Mouse (Mus musculus): ENCODE data around the gene Ylpm1. TPM values are rescaled to one million over a fixed set of nuclear protein-coding genes. Genes with fewer than 3 reads are reported as not detected.

Ylpm1 gene
- polyA plus RNA-seq, 1 experiment from 2014 or later = 39.6 TPM

DNA sequence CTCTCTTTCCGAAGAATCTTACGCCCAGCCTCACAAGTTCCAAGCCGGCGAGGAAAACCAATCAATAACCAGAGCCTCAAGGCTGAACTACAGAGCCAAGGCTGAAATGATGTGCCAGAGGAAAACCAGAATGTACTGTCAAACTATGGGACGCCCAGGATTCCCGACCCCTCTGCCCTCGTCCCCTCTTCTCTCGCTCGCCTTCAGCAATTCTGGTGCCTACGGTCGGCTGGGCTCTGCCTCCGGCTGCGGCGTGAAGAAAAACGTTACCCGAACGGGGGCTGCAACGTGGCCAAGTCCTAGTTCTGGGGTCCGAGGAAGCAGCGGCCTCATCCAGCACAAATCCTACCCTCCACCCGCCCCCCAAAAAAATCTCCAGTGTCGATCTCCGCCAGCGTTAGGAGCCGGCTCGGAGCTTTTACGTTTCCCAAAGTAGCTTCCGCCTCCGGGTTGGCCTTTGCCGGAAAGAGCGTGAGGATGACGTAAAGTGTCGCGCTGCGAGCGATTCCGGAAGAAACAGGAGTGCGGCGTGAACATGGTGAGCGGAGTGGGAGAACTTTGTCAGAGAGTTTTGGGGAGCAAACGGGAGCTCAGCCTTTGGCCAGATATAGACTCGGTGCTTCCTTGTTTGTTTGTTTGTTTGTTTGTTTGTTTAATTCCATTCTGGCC lies 25.6 kb upstream of the Ylpm1 start, which contains the start of the genes Fcf1 and Arel1:
TSS of gene Fcf1 (plus strand) at position 470 of the 669 bp plus-strand sequence.
TSS of gene Arel1 (minus strand) at position 473 of the 669 bp plus-strand sequence.
- peak within 1 kb of the TSS; percentile 46; the same call in 1 of the 2 replicates for H3K27ac ChIP-seq
- H3K4me2 ChIP-seq (replicated peaks) = peak within 1 kb of the TSS; percentile 95
- no peaks in the 10 kb centered on the region for H3K27me3 ChIP-seq
- H3K9me3 ChIP-seq = no peaks in the 10 kb centered on the region
- peaks cover 16% of the 10 kb centered on the region for H3K4me1 ChIP-seq
- ATAC-seq (ENCODE audit: insufficient number of reproducible peaks, insufficient read depth, low FRiP score, low TSS enrichment) = no peak
- peak within 1 kb of the TSS; percentile 91 for H3K4me3 ChIP-seq
- H3K36me3 ChIP-seq = peaks cover 23% of the 10 kb centered on the region
- H3K9ac ChIP-seq = peak within 1 kb of the TSS; percentile 84
- under 1% methylated on average over 42 of the region's 42 CpGs for WGBS

DNA sequence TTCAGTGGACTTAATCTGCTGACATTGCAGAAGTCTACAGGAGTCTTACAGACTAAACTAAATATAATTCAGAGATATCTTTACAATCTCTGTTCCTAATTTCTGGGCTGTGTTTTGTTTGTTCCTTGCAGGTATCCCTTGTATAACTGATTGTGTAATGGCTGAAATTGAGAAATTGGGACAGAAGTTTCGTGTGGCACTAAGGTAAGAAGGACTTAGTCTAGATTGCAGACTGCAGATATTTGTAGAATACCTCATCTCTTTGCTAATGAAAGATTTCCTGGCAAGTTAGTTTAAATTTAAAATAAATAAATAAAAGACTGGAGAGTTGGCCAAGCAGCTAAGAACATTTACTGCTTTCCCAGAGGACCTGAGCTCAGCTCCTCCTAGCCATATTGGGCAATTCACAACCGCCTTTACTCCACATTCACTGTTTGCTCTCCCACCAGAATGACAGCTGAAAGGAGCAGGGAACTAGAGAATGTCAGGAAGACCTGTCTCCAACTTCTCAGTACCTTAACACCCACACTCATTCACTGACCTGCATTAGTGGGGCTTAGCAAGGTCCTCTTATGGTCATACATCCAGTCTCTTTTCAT lies 16.8 kb upstream of the Ylpm1 start:
- no peak overlapping the region for H3K9ac ChIP-seq
- H3K27me3 ChIP-seq = no peaks in the 10 kb centered on the region
- no peak overlapping the region for H3K4me2 ChIP-seq (replicated peaks)
- no peak for ATAC-seq (ENCODE audit: insufficient number of reproducible peaks, insufficient read depth, low FRiP score, low TSS enrichment)
- peaks cover 79% of the 10 kb centered on the region for H3K36me3 ChIP-seq
- H3K9me3 ChIP-seq = no peaks in the 10 kb centered on the region
- no peak overlapping the region for H3K4me3 ChIP-seq
- 85% methylated on average over 2 of the region's 2 CpGs for WGBS
- no peaks in the 10 kb centered on the region for H3K4me1 ChIP-seq
- no peak overlapping the region for H3K27ac ChIP-seq

GRCm38 (mm10) chr12:84989456-84989855 lies 6.7 kb upstream of the Ylpm1 start:
- no peak overlapping the region for H3K27ac ChIP-seq
- ATAC-seq (ENCODE audit: insufficient number of reproducible peaks, insufficient read depth, low FRiP score, low TSS enrichment) = no peak
- no peak overlapping the region for H3K4me3 ChIP-seq
- 67% methylated on average over 4 of the region's 4 CpGs for WGBS
- H3K4me1 ChIP-seq = no peaks in the 10 kb centered on the region
- H3K27me3 ChIP-seq = no peaks in the 10 kb centered on the region
- H3K4me2 ChIP-seq (replicated peaks) = no peak overlapping the region
- no peaks in the 10 kb centered on the region for H3K9me3 ChIP-seq
- peaks cover 4% of the 10 kb centered on the region for H3K36me3 ChIP-seq
- no peak overlapping the region for H3K9ac ChIP-seq

GRCm38 (mm10) chr12:84995112-84995761 lies 884 bp upstream of the Ylpm1 start:
- H3K36me3 ChIP-seq = no peaks in the 10 kb centered on the region
- no peak overlapping the region for H3K27ac ChIP-seq
- 0 out of 2 replicates have a peak overlapping the region, but pooled peaks have one; percentile 90 for H3K4me3 ChIP-seq
- no peaks in the 10 kb centered on the region for H3K27me3 ChIP-seq
- H3K9me3 ChIP-seq = no peaks in the 10 kb centered on the region
- H3K9ac ChIP-seq = no peak overlapping the region
- H3K4me2 ChIP-seq (replicated peaks) = peak overlapping the region; percentile 32
- 92% methylated on average over 9 of the region's 9 CpGs for WGBS
- ATAC-seq (ENCODE audit: insufficient number of reproducible peaks, insufficient read depth, low FRiP score, low TSS enrichment) = no peak
- H3K4me1 ChIP-seq = peaks cover 18% of the 10 kb centered on the region

DNA sequence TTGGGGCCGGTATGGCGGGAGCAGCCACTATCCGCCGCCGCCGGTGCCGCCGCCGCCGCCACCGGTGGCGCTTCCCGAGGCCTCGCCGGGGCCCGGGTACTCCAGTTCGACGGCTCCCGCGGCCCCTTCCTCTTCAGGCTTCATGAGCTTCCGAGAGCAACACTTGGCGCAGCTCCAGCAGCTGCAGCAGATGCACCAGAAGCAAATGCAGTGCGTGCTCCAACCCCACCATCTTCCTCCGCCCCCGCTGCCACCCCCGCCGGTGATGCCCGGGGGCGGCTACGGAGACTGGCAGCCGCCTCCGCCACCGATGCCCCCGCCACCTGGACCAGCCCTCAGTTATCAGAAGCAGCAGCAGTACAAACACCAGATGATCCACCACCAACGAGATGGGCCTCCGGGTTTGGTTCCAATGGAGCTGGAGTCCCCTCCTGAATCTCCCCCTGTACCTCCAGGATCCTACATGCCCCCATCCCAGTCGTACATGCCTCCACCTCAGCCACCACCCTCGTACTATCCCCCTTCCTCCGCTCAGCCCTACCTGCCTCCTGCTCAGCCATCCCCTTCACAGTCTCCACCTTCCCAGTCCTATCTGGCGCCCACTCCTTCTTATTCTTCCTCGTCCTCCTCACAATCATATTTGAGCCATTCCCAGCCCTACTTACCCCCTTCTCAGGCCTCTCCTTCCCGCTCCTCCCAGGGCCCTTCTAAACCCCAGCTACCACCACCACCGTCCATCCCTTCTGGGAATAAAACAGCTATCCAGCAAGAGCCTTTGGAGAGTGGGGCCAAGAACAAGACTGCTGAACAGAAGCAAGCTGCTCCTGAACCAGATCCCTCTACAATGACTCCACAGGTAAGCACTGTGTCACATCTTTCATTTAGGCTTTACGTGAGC lies 629 bp downstream of the Ylpm1 start:
- ATAC-seq (ENCODE audit: insufficient number of reproducible peaks, insufficient read depth, low FRiP score, low TSS enrichment) = peak; percentile 58
- Histone ChIP-seq H3K36me3 (no peaks in the 10 kb centered on the region), H3K4me3 (peak overlapping the region; percentile 90), H3K9ac (peak overlapping the region; percentile 95), H3K4me2 (replicated peaks) (peak overlapping the region; percentile 87), H3K27me3 (no peaks in the 10 kb centered on the region), H3K27ac (peak overlapping the region; percentile 81), H3K9me3 (no peaks in the 10 kb centered on the region), H3K4me1 (peaks cover 18% of the 10 kb centered on the region)
- 1% methylated on average over 43 of the region's 44 CpGs for WGBS

GRCm38 (mm10) chr12:84999053-84999452 lies 2.9 kb downstream of the Ylpm1 start:
- Histone ChIP-seq H3K27ac (no peak overlapping the region), H3K36me3 (peaks cover 13% of the 10 kb centered on the region; the same call in 1 of the 2 replicates), H3K4me3 (peak overlapping the region; percentile 90)

GRCm38 (mm10) chr12:85006206-85006605 lies 10.1 kb downstream of the Ylpm1 start:
- H3K9ac ChIP-seq = no peak overlapping the region
- no peak overlapping the region for H3K4me3 ChIP-seq
- H3K36me3 ChIP-seq = peaks cover 19% of the 10 kb centered on the region; the same call in 1 of the 2 replicates
- H3K27me3 ChIP-seq = no peaks in the 10 kb centered on the region
- no peak overlapping the region for H3K27ac ChIP-seq
- no peaks in the 10 kb centered on the region for H3K4me1 ChIP-seq
- no peak overlapping the region for H3K4me2 ChIP-seq (replicated peaks)
- no peaks in the 10 kb centered on the region for H3K9me3 ChIP-seq
- WGBS = 91% methylated on average over 1 of the region's 1 CpGs
- ATAC-seq (ENCODE audit: insufficient number of reproducible peaks, insufficient read depth, low FRiP score, low TSS enrichment) = no peak

More at GRCm38 (mm10) chr12:84999053-84999452, 2.9 kb downstream of the Ylpm1 start:
- ATAC-seq (ENCODE audit: insufficient number of reproducible peaks, insufficient read depth, low FRiP score, low TSS enrichment) = no peak
- Histone ChIP-seq H3K27me3 (no peaks in the 10 kb centered on the region), H3K4me2 (replicated peaks) (peak overlapping the region; percentile 87), H3K9ac (no peak overlapping the region), H3K4me1 (peaks cover 18% of the 10 kb centered on the region), H3K9me3 (no peaks in the 10 kb centered on the region)

GRCm38 (mm10) chr12:85007021-85007420 lies 10.9 kb downstream of the Ylpm1 start:
- no peaks in the 10 kb centered on the region for H3K4me1 ChIP-seq
- H3K4me3 ChIP-seq = no peak overlapping the region
- peaks cover 19% of the 10 kb centered on the region; the same call in 1 of the 2 replicates for H3K36me3 ChIP-seq
- no peak overlapping the region for H3K4me2 ChIP-seq (replicated peaks)
- no peak overlapping the region for H3K9ac ChIP-seq
- H3K27ac ChIP-seq = no peak overlapping the region
- H3K27me3 ChIP-seq = no peaks in the 10 kb centered on the region
- no peaks in the 10 kb centered on the region for H3K9me3 ChIP-seq
- ATAC-seq (ENCODE audit: insufficient number of reproducible peaks, insufficient read depth, low FRiP score, low TSS enrichment) = no peak

- ATAC-seq (ENCODE audit: insufficient number of reproducible peaks, insufficient read depth, low FRiP score, low TSS enrichment) = no peak
- H3K27ac ChIP-seq = no peak overlapping the region
- WGBS = 71% methylated on average over 1 of the region's 1 CpGs
- no peaks in the 10 kb centered on the region for H3K27me3 ChIP-seq
- no peaks in the 10 kb centered on the region for H3K4me1 ChIP-seq
- H3K9ac ChIP-seq = no peak overlapping the region
- H3K4me3 ChIP-seq = no peak overlapping the region
- H3K9me3 ChIP-seq = no peaks in the 10 kb centered on the region
- H3K4me2 ChIP-seq (replicated peaks) = no peak overlapping the region
- peaks cover 28% of the 10 kb centered on the region for H3K36me3 ChIP-seq
Observed at GRCm38 (mm10) chr12:85009776-85010175, 13.7 kb downstream of the Ylpm1 start.

DNA sequence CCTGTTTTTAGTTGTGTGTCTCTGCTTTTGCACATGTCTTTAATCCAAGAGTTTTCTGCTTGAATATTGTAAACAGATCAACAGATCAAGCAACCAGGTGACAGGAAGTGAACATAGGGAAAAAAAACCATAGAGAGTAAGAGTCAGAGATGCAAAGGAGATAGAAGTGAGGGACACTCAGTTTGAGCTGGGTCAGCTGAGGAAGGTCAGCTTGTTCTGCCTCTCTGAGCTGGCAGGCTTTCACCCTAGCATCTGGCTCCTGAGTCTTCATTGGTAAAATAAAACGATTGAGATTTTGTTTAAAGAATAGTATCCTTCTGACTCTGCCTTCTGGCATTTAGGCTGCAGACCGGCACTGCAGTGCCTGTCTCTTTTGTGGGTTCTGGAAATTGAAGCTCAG lies 14.4 kb downstream of the Ylpm1 start:
- H3K4me2 ChIP-seq (replicated peaks) = no peak overlapping the region
- 88% methylated on average over 2 of the region's 2 CpGs for WGBS
- no peak overlapping the region for H3K27ac ChIP-seq

GRCm38 (mm10) chr12:85012185-85012584 lies 16.1 kb downstream of the Ylpm1 start:
- Histone ChIP-seq H3K9me3 (no peaks in the 10 kb centered on the region), H3K4me3 (no peak overlapping the region), H3K9ac (no peak overlapping the region), H3K27ac (no peak overlapping the region), H3K4me2 (replicated peaks) (no peak overlapping the region), H3K27me3 (no peaks in the 10 kb centered on the region), H3K36me3 (peaks cover 38% of the 10 kb centered on the region), H3K4me1 (no peaks in the 10 kb centered on the region)
- 90% methylated on average over 2 of the region's 2 CpGs for WGBS
- no peak for ATAC-seq (ENCODE audit: insufficient number of reproducible peaks, insufficient read depth, low FRiP score, low TSS enrichment)

More for the DNA sequence above, 14.4 kb downstream of the Ylpm1 start:
- no peak overlapping the region for H3K9ac ChIP-seq
- peaks cover 30% of the 10 kb centered on the region for H3K36me3 ChIP-seq
- H3K4me1 ChIP-seq = no peaks in the 10 kb centered on the region
- no peaks in the 10 kb centered on the region for H3K9me3 ChIP-seq
- no peaks in the 10 kb centered on the region for H3K27me3 ChIP-seq
- no peak for ATAC-seq (ENCODE audit: insufficient number of reproducible peaks, insufficient read depth, low FRiP score, low TSS enrichment)
- no peak overlapping the region for H3K4me3 ChIP-seq
